Mouse (Mus musculus) cerebellum, adult 2 months (tissue): Measurements from ENCODE around the gene Igf2bp1. TPM values are rescaled to one million over a fixed set of nuclear protein-coding genes. Genes with fewer than 3 reads are reported as not detected.

Experiments
- DNase-seq, 2 experiments: peaks; one replicate each; pipeline ENCODE4 v3.0.0; 2021
- H3K27ac ChIP-seq: fragments of 200-500 bp; 2 replicates; pipeline ENCODE4 v1.5.1; 2012; ENCODE audit warnings: low read length, control low read depth, inconsistent platforms; ENCODE audit not compliant: insufficient read depth
- H3K27me3 ChIP-seq: fragments of 200-500 bp; 2 replicates; pipeline ENCODE4 v1.6.1; 2012; ENCODE audit warnings: inconsistent platforms, mild to moderate bottlenecking, low read length, moderate library complexity; ENCODE audit not compliant: control insufficient read depth, insufficient read depth
- H3K4me1 ChIP-seq: fragments of 200-500 bp; 2 replicates; pipeline ENCODE4 v1.6.1; 2011; ENCODE audit warnings: low read length; ENCODE audit not compliant: control insufficient read depth, insufficient read depth
- H3K4me3 ChIP-seq: fragments of 200-500 bp; replicated peaks from 2 replicates; pipeline ENCODE3; 2011; ENCODE audit warnings: mild to moderate bottlenecking, low read depth, low read length, control low read depth; ENCODE audit not compliant: insufficient read depth
- CTCF ChIP-seq: fragments of 200-500 bp; IDR thresholded peaks from 2 replicates; pipeline ENCODE4 v1.5.1; 2011; ENCODE audit warnings: low read depth, mild to moderate bottlenecking, control low read depth, low read length, moderate library complexity, borderline replicate concordance; ENCODE audit not compliant: insufficient read depth
- POLR2A ChIP-seq: fragments of 200-500 bp; IDR thresholded peaks from 2 replicates; pipeline ENCODE4 v1.6.1; 2011; ENCODE audit warnings: low read length, control low read depth, borderline replicate concordance; ENCODE audit not compliant: insufficient read depth
- WGBS: fragments of 180-500 bp; shearing (Covaris S2); methylation state at CpG from one replicate; pipeline ENCODE4 v1.1.7; 2018; 5-methylcytosine and 5-hydroxymethylcytosine counted together
- polyA plus RNA-seq: library from polyadenylated mRNA; depleted of rRNA; stranded (reverse); fragments of >200 nt; gene quantifications from 2 replicates; pipeline ENCODE4 v1.2.3, GENCODE M21; 2012

The Igf2bp1 gene
- polyA plus RNA-seq, 1 experiment: not detected

- 83% methylated on average over 6 of the region's 6 CpGs for WGBS
- no peak for DNase-seq
- no peak overlapping the region for H3K27ac ChIP-seq
- no peaks in the 10 kb centered on the region for H3K4me1 ChIP-seq
- no peak overlapping the region for H3K4me3 ChIP-seq
- no peaks in the 10 kb centered on the region for H3K27me3 ChIP-seq
- TF ChIP-seq POLR2A (no peak), CTCF (no peak)
These were observed 32.6 kb downstream of the Igf2bp1 start for GRCm38 (mm10) chr11:95973187-95973586.

GRCm38 (mm10) chr11:95963304-95963703, 42.4 kb downstream of the Igf2bp1 start:
- TF ChIP-seq CTCF: no peak
- no peak for TF ChIP-seq POLR2A
- peak; percentile 31 to 52 for DNase-seq
- WGBS: 9% methylated on average over 7 of the region's 7 CpGs
- no peak overlapping the region for H3K4me3 ChIP-seq
- no peak overlapping the region for H3K27ac ChIP-seq
- no peaks in the 10 kb centered on the region for H3K27me3 ChIP-seq
- H3K4me1 ChIP-seq: peaks cover 6% of the 10 kb centered on the region; the same call in 1 of the 2 replicates

DNA sequence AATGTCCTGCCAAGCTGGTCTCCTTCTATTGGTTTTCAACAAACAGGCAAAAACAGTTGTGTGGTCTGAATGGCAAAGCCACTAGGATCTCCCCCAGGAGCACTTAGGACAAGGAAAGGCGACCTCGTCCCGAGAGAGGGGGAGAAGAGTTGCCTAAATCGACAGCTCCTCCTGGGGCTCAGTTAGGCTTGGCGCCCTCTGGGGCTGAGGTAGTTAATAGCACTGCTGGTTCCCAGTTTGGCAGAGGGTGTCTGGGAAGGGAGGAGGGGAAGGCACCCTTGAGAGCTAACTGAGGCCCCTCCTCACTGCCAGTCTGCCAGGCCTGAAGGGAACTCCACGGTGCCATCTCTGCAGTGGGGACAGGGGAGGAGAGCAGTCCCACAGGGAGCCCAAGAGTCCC, 46.6 kb downstream of the Igf2bp1 start:
- DNase-seq: no peak
- Histone ChIP-seq H3K4me1 (peaks cover 6% of the 10 kb centered on the region; the same call in 1 of the 2 replicates), H3K27me3 (no peaks in the 10 kb centered on the region), H3K4me3 (no peak overlapping the region), H3K27ac (no peak overlapping the region)
- 64% methylated on average over 6 of the region's 6 CpGs for WGBS
- no peak for TF ChIP-seq POLR2A
- no peak for TF ChIP-seq CTCF

DNA sequence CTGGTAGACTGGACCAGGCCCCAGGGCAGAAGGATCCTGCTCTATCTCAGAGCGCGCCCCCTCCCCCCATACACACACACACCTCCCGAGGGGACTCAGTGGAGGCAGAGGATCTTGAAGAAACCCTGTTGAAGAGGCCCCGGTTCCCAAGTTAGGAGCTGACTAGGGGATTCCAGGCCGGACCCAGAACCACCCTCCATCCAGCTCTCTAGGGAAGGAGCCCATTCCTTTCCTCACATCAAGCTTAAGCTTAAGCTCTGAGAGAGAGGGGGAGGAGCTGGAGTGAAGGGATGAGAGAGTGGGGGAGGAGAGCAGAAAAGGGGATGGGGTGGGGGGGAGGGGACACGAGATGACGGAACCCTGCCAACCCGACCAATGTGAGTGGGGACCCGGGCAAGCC, 47.5 kb downstream of the Igf2bp1 start:
- WGBS: 57% methylated on average over 9 of the region's 9 CpGs
- no peak for DNase-seq
- Histone ChIP-seq H3K4me3 (no peak overlapping the region), H3K27me3 (no peaks in the 10 kb centered on the region), H3K27ac (no peak overlapping the region), H3K4me1 (peaks cover 2% of the 10 kb centered on the region; the same call in 1 of the 2 replicates)
- no peak for TF ChIP-seq POLR2A
- no peak for TF ChIP-seq CTCF

DNA sequence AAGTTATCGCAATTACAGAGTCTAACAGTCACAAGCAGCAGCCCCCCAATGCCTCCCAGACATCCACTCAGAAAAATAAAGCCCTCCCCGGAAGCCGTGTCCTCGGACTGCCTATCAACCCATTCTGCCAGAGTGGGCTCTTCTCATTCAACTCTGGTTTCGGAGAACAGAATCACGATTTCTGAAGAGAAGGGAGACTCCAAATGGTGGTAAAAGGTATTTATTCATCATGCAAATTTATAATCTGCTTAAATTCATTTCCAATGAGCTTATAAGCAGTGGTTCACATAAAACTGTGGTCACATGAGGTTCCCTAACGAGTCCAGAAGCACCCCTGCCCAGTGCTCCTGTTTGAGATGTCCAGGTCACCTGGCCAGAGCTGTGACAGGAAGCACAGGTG, 48.3 kb downstream of the Igf2bp1 start:
- TF ChIP-seq POLR2A (no peak), CTCF (no peak)
- Histone ChIP-seq H3K27me3 (no peaks in the 10 kb centered on the region), H3K27ac (no peak overlapping the region), H3K4me1 (no peaks in the 10 kb centered on the region), H3K4me3 (no peak overlapping the region)
- 60% methylated on average over 7 of the region's 7 CpGs for WGBS
- no peak for DNase-seq

DNA sequence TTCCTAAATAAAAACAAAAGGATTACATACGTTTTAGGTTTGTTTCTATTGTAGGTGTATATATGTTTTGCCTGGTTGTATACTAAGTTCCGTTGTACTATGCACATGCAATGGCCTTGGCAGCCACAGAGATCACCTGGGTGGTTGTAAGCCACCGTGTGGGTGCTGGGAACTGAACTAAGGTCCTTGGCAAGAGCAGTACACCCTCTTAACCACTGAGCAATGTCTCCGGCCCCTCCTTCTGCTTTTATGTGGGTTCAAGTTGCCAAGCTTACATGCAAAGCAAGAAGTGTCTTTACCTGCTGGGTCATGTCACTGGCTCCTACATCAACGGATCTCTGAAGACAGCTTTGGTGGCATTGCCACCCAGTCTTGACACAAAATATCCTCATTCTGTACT, 52.4 kb downstream of the Igf2bp1 start:
- DNase-seq: no peak
- TF ChIP-seq POLR2A: no peak
- TF ChIP-seq CTCF: no peak
- H3K27me3 ChIP-seq: no peaks in the 10 kb centered on the region
- 86% methylated on average over 5 of the region's 5 CpGs for WGBS
- H3K27ac ChIP-seq: no peak overlapping the region
- H3K4me1 ChIP-seq: no peaks in the 10 kb centered on the region
- H3K4me3 ChIP-seq: no peak overlapping the region

DNA sequence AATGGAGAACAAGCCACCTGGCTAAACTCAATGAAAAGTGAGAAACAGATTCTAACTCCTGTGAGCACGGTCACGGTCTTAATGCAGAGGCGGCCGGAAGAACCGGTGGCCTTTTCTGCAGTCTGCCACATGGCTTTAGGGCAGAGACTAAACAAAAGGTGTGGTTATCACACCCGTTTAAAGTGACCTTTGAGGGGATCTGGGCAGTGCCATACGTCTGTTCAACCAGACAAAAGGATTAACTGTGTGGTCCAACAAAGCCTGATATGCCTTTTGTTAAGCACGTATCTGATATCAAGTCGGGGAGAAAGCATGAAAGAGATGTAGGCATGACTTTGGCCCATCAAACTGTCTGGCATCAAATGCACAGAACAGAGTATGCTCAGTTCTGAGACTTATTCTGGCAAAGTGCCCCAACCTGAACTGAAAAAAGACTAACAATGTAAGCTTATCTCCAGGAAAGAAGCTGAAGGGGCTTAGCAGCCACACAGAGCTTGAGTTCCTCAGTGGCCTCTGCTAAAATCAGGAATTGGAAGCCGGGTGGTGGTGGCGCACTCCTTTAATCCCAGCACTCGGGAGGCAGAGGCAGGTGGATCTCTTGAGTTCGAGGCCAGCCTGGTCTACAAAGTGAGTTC, 59.8 kb downstream of the Igf2bp1 start:
- no peak for TF ChIP-seq CTCF
- TF ChIP-seq POLR2A: no peak
- Histone ChIP-seq H3K27ac (no peak overlapping the region), H3K27me3 (no peaks in the 10 kb centered on the region), H3K4me3 (no peak overlapping the region), H3K4me1 (no peaks in the 10 kb centered on the region)
- DNase-seq: no peak
- 59% methylated on average over 13 of the region's 13 CpGs for WGBS

DNA sequence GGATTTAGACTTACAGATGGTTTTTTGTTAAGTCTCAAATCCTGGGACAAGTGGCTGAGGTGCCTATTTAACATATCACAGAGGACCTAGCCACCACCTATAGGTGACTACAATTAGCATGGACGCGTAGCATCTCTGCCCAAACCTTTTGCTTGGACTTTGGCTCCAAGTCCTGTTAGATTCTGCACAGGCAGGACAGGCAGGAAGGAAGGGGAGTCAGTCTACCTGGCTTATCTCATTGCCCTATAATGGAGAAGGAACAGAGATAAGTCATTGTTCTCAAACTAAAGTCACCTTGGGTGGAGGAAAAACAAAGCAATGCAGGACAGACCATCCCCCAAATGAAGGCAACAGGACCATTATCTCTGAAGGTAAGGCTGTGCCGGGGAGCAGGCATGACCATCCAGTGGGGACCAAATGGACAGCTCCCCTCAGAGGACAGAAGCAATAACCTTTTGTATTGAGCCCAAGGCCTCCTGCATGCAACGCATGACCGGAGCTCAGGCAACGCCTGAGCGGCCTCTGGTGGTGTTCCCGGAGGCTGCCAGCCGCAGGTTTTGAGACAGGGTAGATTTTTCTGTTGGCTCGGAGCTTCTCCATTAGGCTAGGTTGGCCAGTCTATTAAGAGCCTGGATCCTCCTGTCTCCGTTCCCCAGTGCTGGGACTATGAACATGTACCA, 65.8 kb downstream of the Igf2bp1 start:
- no peak for DNase-seq
- TF ChIP-seq POLR2A (no peak), CTCF (no peak)
- Histone ChIP-seq H3K4me3 (no peak overlapping the region), H3K4me1 (no peaks in the 10 kb centered on the region), H3K27ac (no peak overlapping the region), H3K27me3 (no peaks in the 10 kb centered on the region; the same call in 1 of the 2 replicates)
- WGBS: 32% methylated on average over 11 of the region's 11 CpGs
